Mouse (Mus musculus): Measurements from ENCODE around the gene Lrrk1. TPM values are rescaled to one million over a fixed set of nuclear protein-coding genes. Genes with fewer than 3 reads are reported as not detected.

Gene Lrrk1
- total RNA-seq, 1 experiment = 7.4 TPM

GRCm38 (mm10) chr7:66404141-66404540 lies 16.0 kb upstream of the Lrrk1 start:
- Histone ChIP-seq H3K9me3 (ENCODE audit: control insufficient read depth, insufficient read depth, low read depth, low read length) (no peaks in the 10 kb centered on the region), H3K9ac (ENCODE audit: insufficient read depth, low read depth, low read length, poor library complexity, severe bottlenecking) (no peak overlapping the region), H3K4me3 (ENCODE audit: insufficient read depth in 1 of 2, low read depth in 1 of 2, low read length in 2 of 2, poor library complexity in 1 of 2, severe bottlenecking in 1 of 2) (no peak overlapping the region), H3K36me3 (ENCODE audit: control insufficient read depth, insufficient read depth, low read length, poor library complexity, severe bottlenecking) (no peaks in the 10 kb centered on the region), H3K4me1 (ENCODE audit: control insufficient read depth in 2 of 2, insufficient read depth in 2 of 2, low read length in 2 of 2, poor library complexity in 1 of 2) (peaks cover 0 to 2% of the 10 kb centered on the region in 2 experiments; a peak in 1 of 4 replicates), H3K27ac (ENCODE audit: insufficient read depth, low read depth, low read length, poor library complexity, severe bottlenecking) (no peak overlapping the region)
- DNase-seq (ENCODE audit: low read depth, low spot score) = no peak
- TF ChIP-seq HCFC1 (IDR thresholded peaks at IDR 0.05; ENCODE audit: borderline replicate concordance, insufficient read depth, low read length) (no peak), CHD2 (IDR thresholded peaks at IDR 0.05; ENCODE audit: low read depth, low read length) (no peak), MAFK (IDR thresholded peaks at IDR 0.05; ENCODE audit: insufficient read depth, low read depth, low read length) (no peak), ZNF384 (IDR thresholded peaks at IDR 0.05; ENCODE audit: low read depth, low read length) (no peak), ZC3H11A (IDR thresholded peaks at IDR 0.05; ENCODE audit: borderline replicate concordance, low read depth, low read length) (no peak)
- in situ Hi-C loops (cut with MboI; ENCODE audit: low sequenced_read_pairs in 2 of 2, unreplicated experiment in 2 of 2) = loop anchor here in 1 of 2 experiments (25.0 kb wide), 1 partner anchor 258 kb away; no protein-coding TSS in a partner anchor

DNA sequence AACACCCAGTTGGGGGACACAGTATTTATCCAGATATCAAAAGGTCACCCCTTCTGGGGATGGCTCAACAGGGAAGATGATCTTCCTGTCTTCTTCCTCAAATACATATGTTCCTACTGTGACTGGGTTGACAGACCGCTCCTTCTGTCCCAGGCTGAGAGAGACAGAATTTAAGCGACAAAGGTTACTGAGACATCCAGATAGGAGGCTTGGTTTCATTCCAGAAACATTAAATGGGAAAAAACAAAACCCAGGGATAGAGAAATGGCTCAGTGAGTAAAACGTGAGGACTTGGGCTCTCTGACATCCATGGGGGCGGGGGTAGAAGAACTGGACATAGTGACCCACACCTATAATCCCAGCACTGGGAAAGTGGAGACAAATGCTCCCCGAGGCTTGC lies 14.7 kb upstream of the Lrrk1 start:
- in situ Hi-C loops (cut with MboI; ENCODE audit: low sequenced_read_pairs in 2 of 2, unreplicated experiment in 2 of 2) = loop anchor here in 1 of 2 experiments (25.0 kb wide), 1 partner anchor 259 kb away; no protein-coding TSS in a partner anchor
- H3K36me3 ChIP-seq (ENCODE audit: control insufficient read depth, insufficient read depth, low read length, poor library complexity, severe bottlenecking) = no peaks in the 10 kb centered on the region
- H3K4me3 ChIP-seq (ENCODE audit: insufficient read depth in 1 of 2, low read depth in 1 of 2, low read length in 2 of 2, poor library complexity in 1 of 2, severe bottlenecking in 1 of 2) = no peak overlapping the region
- H3K9ac ChIP-seq (ENCODE audit: insufficient read depth, low read depth, low read length, poor library complexity, severe bottlenecking) = no peak overlapping the region
- TF ChIP-seq CHD2 (IDR thresholded peaks at IDR 0.05; ENCODE audit: low read depth, low read length) (no peak), ZNF384 (IDR thresholded peaks at IDR 0.05; ENCODE audit: low read depth, low read length) (no peak), ZC3H11A (IDR thresholded peaks at IDR 0.05; ENCODE audit: borderline replicate concordance, low read depth, low read length) (no peak), HCFC1 (IDR thresholded peaks at IDR 0.05; ENCODE audit: borderline replicate concordance, insufficient read depth, low read length) (no peak), MAFK (IDR thresholded peaks at IDR 0.05; ENCODE audit: insufficient read depth, low read depth, low read length) (no peak)
- no peak overlapping the region for H3K27ac ChIP-seq (ENCODE audit: insufficient read depth, low read depth, low read length, poor library complexity, severe bottlenecking)
- peaks cover 0 to 2% of the 10 kb centered on the region in 2 experiments; a peak in 1 of 4 replicates for H3K4me1 ChIP-seq (ENCODE audit: control insufficient read depth in 2 of 2, insufficient read depth in 2 of 2, low read length in 2 of 2, poor library complexity in 1 of 2)
- H3K9me3 ChIP-seq (ENCODE audit: control insufficient read depth, insufficient read depth, low read depth, low read length) = no peaks in the 10 kb centered on the region
- DNase-seq (ENCODE audit: low read depth, low spot score) = no peak

DNA sequence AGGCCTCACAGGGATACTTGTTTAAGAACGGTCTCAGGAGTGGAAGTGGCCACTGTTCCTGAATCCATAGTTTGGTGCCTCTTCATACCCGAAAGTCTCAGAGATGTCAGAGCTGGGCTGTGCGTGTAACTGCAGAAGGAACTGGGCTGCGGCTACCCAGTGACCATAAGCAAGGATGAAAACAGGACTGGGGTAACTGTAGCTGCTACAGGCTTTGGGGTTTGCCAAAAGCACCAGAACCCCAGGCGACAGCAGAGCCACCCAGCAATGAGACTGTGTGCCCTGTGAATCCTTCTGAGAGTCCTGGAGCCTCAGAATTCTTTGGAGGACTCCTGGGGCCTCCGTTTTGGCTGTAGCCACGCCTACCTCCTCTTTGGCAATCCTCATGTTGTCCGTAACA lies 13.5 kb upstream of the Lrrk1 start:
- no peaks in the 10 kb centered on the region for H3K9me3 ChIP-seq (ENCODE audit: control insufficient read depth, insufficient read depth, low read depth, low read length)
- H3K36me3 ChIP-seq (ENCODE audit: control insufficient read depth, insufficient read depth, low read length, poor library complexity, severe bottlenecking) = no peaks in the 10 kb centered on the region
- TF ChIP-seq ZC3H11A (IDR thresholded peaks at IDR 0.05; ENCODE audit: borderline replicate concordance, low read depth, low read length) (no peak), CHD2 (IDR thresholded peaks at IDR 0.05; ENCODE audit: low read depth, low read length) (no peak), HCFC1 (IDR thresholded peaks at IDR 0.05; ENCODE audit: borderline replicate concordance, insufficient read depth, low read length) (no peak), ZNF384 (IDR thresholded peaks at IDR 0.05; ENCODE audit: low read depth, low read length) (no peak), MAFK (IDR thresholded peaks at IDR 0.05; ENCODE audit: insufficient read depth, low read depth, low read length) (no peak)
- in situ Hi-C loops (cut with MboI; ENCODE audit: low sequenced_read_pairs in 2 of 2, unreplicated experiment in 2 of 2) = loop anchor here in 1 of 2 experiments (25.0 kb wide), 1 partner anchor 261 kb away; no protein-coding TSS in a partner anchor
- H3K27ac ChIP-seq (ENCODE audit: insufficient read depth, low read depth, low read length, poor library complexity, severe bottlenecking) = no peak overlapping the region
- H3K4me1 ChIP-seq (ENCODE audit: control insufficient read depth in 2 of 2, insufficient read depth in 2 of 2, low read length in 2 of 2, poor library complexity in 1 of 2) = peaks cover 0 to 2% of the 10 kb centered on the region in 2 experiments; a peak in 1 of 4 replicates
- H3K9ac ChIP-seq (ENCODE audit: insufficient read depth, low read depth, low read length, poor library complexity, severe bottlenecking) = no peak overlapping the region
- no peak for DNase-seq (ENCODE audit: low read depth, low spot score)
- H3K4me3 ChIP-seq (ENCODE audit: insufficient read depth in 1 of 2, low read depth in 1 of 2, low read length in 2 of 2, poor library complexity in 1 of 2, severe bottlenecking in 1 of 2) = no peak overlapping the region

- H3K9me3 ChIP-seq (ENCODE audit: control insufficient read depth, insufficient read depth, low read depth, low read length) = no peaks in the 10 kb centered on the region
- H3K4me3 ChIP-seq (ENCODE audit: insufficient read depth in 1 of 2, low read depth in 1 of 2, low read length in 2 of 2, poor library complexity in 1 of 2, severe bottlenecking in 1 of 2) = no peak overlapping the region
- H3K36me3 ChIP-seq (ENCODE audit: control insufficient read depth, insufficient read depth, low read length, poor library complexity, severe bottlenecking) = no peaks in the 10 kb centered on the region
- no peak overlapping the region for H3K9ac ChIP-seq (ENCODE audit: insufficient read depth, low read depth, low read length, poor library complexity, severe bottlenecking)
- no peak overlapping the region for H3K27ac ChIP-seq (ENCODE audit: insufficient read depth, low read depth, low read length, poor library complexity, severe bottlenecking)
- no peaks in the 10 kb centered on the region for H3K4me1 ChIP-seq (ENCODE audit: control insufficient read depth in 2 of 2, insufficient read depth in 2 of 2, low read length in 2 of 2, poor library complexity in 1 of 2)
- TF ChIP-seq MAFK (IDR thresholded peaks at IDR 0.05; ENCODE audit: insufficient read depth, low read depth, low read length) = no peak
- no peak for TF ChIP-seq HCFC1 (IDR thresholded peaks at IDR 0.05; ENCODE audit: borderline replicate concordance, insufficient read depth, low read length)
- TF ChIP-seq ZNF384 (IDR thresholded peaks at IDR 0.05; ENCODE audit: low read depth, low read length) = no peak
- no peak for TF ChIP-seq ZC3H11A (IDR thresholded peaks at IDR 0.05; ENCODE audit: borderline replicate concordance, low read depth, low read length)
- no peak for TF ChIP-seq CHD2 (IDR thresholded peaks at IDR 0.05; ENCODE audit: low read depth, low read length)
- in situ Hi-C loops (cut with MboI; ENCODE audit: low sequenced_read_pairs in 2 of 2, unreplicated experiment in 2 of 2) = no loop called here
- no peak for DNase-seq (ENCODE audit: low read depth, low spot score)
Observed at GRCm38 (mm10) chr7:66397288-66397687, 9.1 kb upstream of the Lrrk1 start.

All from ES-E14 (cell line).